Mouse (Mus musculus) fibroblast of lung, adult 2 months (primary cell): ENCODE results near the gene Gata1.
"Not testable (repeated sequence)": the region's sequence is repeated elsewhere in the genome, so short reads cannot be mapped to it uniquely, and the experiment has no call there.

Experiments
- DNase-seq: peaks from one replicate; pipeline ENCODE4 v3.0.0-alpha.2; 2011; ENCODE audit warnings: low read depth

Gata1 gene

GRCm38 (mm10) chrX:7977892-7978291 is at the start of gene Gata1:
TSS of gene Gata1 (minus strand) at chrX:7978071.
- no peak for DNase-seq

- no peak for DNase-seq
These were observed 48.9 kb upstream of the Gata1 start for GRCm38 (mm10) chrX:8026811-8027210.

- DNase-seq = no peak
These were observed 46.9 kb upstream of the Gata1 start for GRCm38 (mm10) chrX:8024795-8025194.

GRCm38 (mm10) chrX:8020111-8020778 is 42.4 kb upstream of the Gata1 start:
- DNase-seq = no peak

- no peak for DNase-seq
These were observed 40.4 kb upstream of the Gata1 start, which contains the start of gene Glod5 for GRCm38 (mm10) chrX:8018286-8018685. TSS of gene Glod5 (minus strand) at chrX:8018492.

- peak; percentile 16 for DNase-seq
These were observed 39.3 kb upstream of the Gata1 start for GRCm38 (mm10) chrX:8017142-8017541.

GRCm38 (mm10) chrX:8015675-8016074 is 37.8 kb upstream of the Gata1 start:
- not testable (repeated sequence) for DNase-seq

- DNase-seq = no peak
These were observed 35.9 kb upstream of the Gata1 start for GRCm38 (mm10) chrX:8013569-8014314.

GRCm38 (mm10) chrX:8013157-8013556 is 35.3 kb upstream of the Gata1 start:
- no peak for DNase-seq

- not testable (repeated sequence) for DNase-seq
These were observed 31.5 kb upstream of the Gata1 start for GRCm38 (mm10) chrX:8009356-8009755.

GRCm38 (mm10) chrX:8008543-8008942 is 30.7 kb upstream of the Gata1 start:
- no peak for DNase-seq

GRCm38 (mm10) chrX:8002971-8003370 is 25.1 kb upstream of the Gata1 start:
- no peak for DNase-seq

- no peak for DNase-seq
These were observed 24.1 kb upstream of the Gata1 start for GRCm38 (mm10) chrX:8002001-8002400.

- peak; percentile 14 for DNase-seq
These were observed 22.8 kb upstream of the Gata1 start for GRCm38 (mm10) chrX:8000546-8001192.

GRCm38 (mm10) chrX:7993068-7993735 is 15.3 kb upstream of the Gata1 start:
- no peak for DNase-seq

GRCm38 (mm10) chrX:7992379-7993067 is 14.7 kb upstream of the Gata1 start:
- DNase-seq = no peak

- no peak for DNase-seq
These were observed 3.5 kb upstream of the Gata1 start for GRCm38 (mm10) chrX:7981368-7981767.

- no peak for DNase-seq
These were observed 6.6 kb downstream of the Gata1 start for GRCm38 (mm10) chrX:7971292-7971691.

GRCm38 (mm10) chrX:7968899-7969298 is 9.0 kb downstream of the Gata1 start:
- DNase-seq = no peak

GRCm38 (mm10) chrX:7968226-7968625 is 9.6 kb downstream of the Gata1 start:
- DNase-seq = no peak

GRCm38 (mm10) chrX:7967596-7968201 is 10.2 kb downstream of the Gata1 start:
- DNase-seq = no peak
